Mouse (Mus musculus): ENCODE measurements around the gene Rprd2. TPM values are rescaled to one million over a fixed set of nuclear protein-coding genes. Genes with fewer than 3 reads are reported as not detected.

The Rprd2 gene
- polyA plus RNA-seq (2012; rRNA removed): 20.1 and 26.5 TPM in 2 replicates

- under 1% methylated on average over 60 of the region's 60 CpGs for WGBS
- TF ChIP-seq POLR2A (IDR thresholded peaks at IDR 0.05; ENCODE audit: control insufficient read depth, extremely low read depth, insufficient read depth, low read length, poor library complexity) (peak; percentile 44; the same call in 1 of the 2 replicates), CTCF (IDR thresholded peaks at IDR 0.05; ENCODE audit: borderline replicate concordance, control insufficient read depth, extremely low read depth, insufficient read depth, low read length, poor library complexity) (no peak)
- H3K27me3 ChIP-seq (ENCODE audit: control insufficient read depth, insufficient read depth, low read length): no peaks in the 10 kb centered on the region
- H3K4me1 ChIP-seq (replicated peaks; ENCODE audit: control insufficient read depth, insufficient read depth, low read length): peaks cover 2% of the 10 kb centered on the region; the same call in 1 of the 2 replicates
- H3K36me3 ChIP-seq (ENCODE audit: control insufficient read depth, insufficient read depth, low read length): no peaks in the 10 kb centered on the region
- peak within 1 kb of the TSS; percentile 87 for H3K27ac ChIP-seq (ENCODE audit: control insufficient read depth, insufficient read depth, low read length)
- peak; percentile 70 for DNase-seq
- H3K4me3 ChIP-seq (ENCODE audit: control insufficient read depth, insufficient read depth, low read length): peak within 1 kb of the TSS; percentile 80
Measured at GRCm38 (mm10) chr3:95818571-95819288, at the start of gene Rprd2. TSS of gene Rprd2 (minus strand) at chr3:95818863.

DNA sequence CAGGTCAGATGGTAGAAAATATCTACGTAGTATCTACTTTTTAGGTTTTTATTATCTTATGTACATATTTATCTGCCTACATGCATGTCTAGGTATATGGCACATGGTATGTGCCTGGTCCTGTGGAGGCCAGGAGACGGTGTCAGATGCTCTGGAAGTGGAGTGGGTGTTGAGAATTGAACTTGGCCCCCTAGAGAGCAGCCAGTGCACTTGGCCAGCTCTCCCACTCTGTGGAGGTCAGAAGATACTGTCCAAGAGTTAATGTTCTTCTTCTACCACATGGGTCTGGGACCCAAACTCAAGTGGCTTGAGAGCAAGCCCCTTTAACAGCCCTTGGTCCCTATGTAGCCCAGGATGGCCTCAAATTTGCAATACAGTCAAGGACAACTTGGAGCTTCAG, 48.7 kb upstream of the Rprd2 start:
- Histone ChIP-seq H3K36me3 (ENCODE audit: control insufficient read depth, insufficient read depth, low read length) (peaks cover 14% of the 10 kb centered on the region), H3K4me3 (ENCODE audit: control insufficient read depth, insufficient read depth, low read length) (no peak overlapping the region), H3K27ac (ENCODE audit: control insufficient read depth, insufficient read depth, low read length) (no peak overlapping the region), H3K27me3 (ENCODE audit: control insufficient read depth, insufficient read depth, low read length) (no peaks in the 10 kb centered on the region), H3K4me1 (replicated peaks; ENCODE audit: control insufficient read depth, insufficient read depth, low read length) (peaks cover 6% of the 10 kb centered on the region)
- 97% methylated on average over 2 of the region's 2 CpGs for WGBS
- DNase-seq: no peak
- TF ChIP-seq POLR2A (IDR thresholded peaks at IDR 0.05; ENCODE audit: control insufficient read depth, extremely low read depth, insufficient read depth, low read length, poor library complexity): no peak
- no peak for TF ChIP-seq CTCF (IDR thresholded peaks at IDR 0.05; ENCODE audit: borderline replicate concordance, control insufficient read depth, extremely low read depth, insufficient read depth, low read length, poor library complexity)

DNA sequence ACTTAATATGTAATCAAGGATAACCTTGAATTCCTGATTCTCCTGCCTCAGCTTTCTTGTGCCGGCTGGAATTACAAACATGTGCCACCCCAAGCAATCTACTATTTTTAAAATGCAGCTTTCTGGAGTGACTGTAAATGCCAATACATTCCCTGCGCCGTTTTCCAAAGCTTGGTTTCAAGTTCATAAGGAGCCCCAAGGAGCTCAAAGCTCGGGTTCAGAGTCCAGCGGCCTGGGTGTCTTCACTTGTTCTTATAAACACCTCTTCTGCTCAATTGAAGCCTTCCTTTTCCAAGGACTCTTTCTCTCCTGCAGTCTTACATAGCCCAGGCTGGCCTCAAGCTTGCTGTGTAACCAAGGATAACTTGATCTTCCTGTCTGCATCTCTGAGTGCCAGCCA, 47.4 kb upstream of the Rprd2 start:
- Histone ChIP-seq H3K27me3 (ENCODE audit: control insufficient read depth, insufficient read depth, low read length) (no peaks in the 10 kb centered on the region), H3K4me1 (replicated peaks; ENCODE audit: control insufficient read depth, insufficient read depth, low read length) (0 out of 2 replicates have a peak, but pooled peaks cover 3% of the 10 kb centered on the region), H3K36me3 (ENCODE audit: control insufficient read depth, insufficient read depth, low read length) (peaks cover 14% of the 10 kb centered on the region), H3K27ac (ENCODE audit: control insufficient read depth, insufficient read depth, low read length) (no peak overlapping the region), H3K4me3 (ENCODE audit: control insufficient read depth, insufficient read depth, low read length) (no peak overlapping the region)
- no peak for TF ChIP-seq CTCF (IDR thresholded peaks at IDR 0.05; ENCODE audit: borderline replicate concordance, control insufficient read depth, extremely low read depth, insufficient read depth, low read length, poor library complexity)
- no peak for TF ChIP-seq POLR2A (IDR thresholded peaks at IDR 0.05; ENCODE audit: control insufficient read depth, extremely low read depth, insufficient read depth, low read length, poor library complexity)
- no peak for DNase-seq
- 97% methylated on average over 5 of the region's 5 CpGs for WGBS

GRCm38 (mm10) chr3:95865571-95865970, 46.9 kb upstream of the Rprd2 start:
- no peak for DNase-seq
- H3K4me1 ChIP-seq (replicated peaks; ENCODE audit: control insufficient read depth, insufficient read depth, low read length): 0 out of 2 replicates have a peak, but pooled peaks cover 3% of the 10 kb centered on the region
- H3K36me3 ChIP-seq (ENCODE audit: control insufficient read depth, insufficient read depth, low read length): peaks cover 14% of the 10 kb centered on the region
- no peaks in the 10 kb centered on the region for H3K27me3 ChIP-seq (ENCODE audit: control insufficient read depth, insufficient read depth, low read length)
- TF ChIP-seq POLR2A (IDR thresholded peaks at IDR 0.05; ENCODE audit: control insufficient read depth, extremely low read depth, insufficient read depth, low read length, poor library complexity) (no peak), CTCF (IDR thresholded peaks at IDR 0.05; ENCODE audit: borderline replicate concordance, control insufficient read depth, extremely low read depth, insufficient read depth, low read length, poor library complexity) (no peak)
- WGBS: 97% methylated on average over 20 of the region's 20 CpGs
- H3K4me3 ChIP-seq (ENCODE audit: control insufficient read depth, insufficient read depth, low read length): no peak overlapping the region
- no peak overlapping the region for H3K27ac ChIP-seq (ENCODE audit: control insufficient read depth, insufficient read depth, low read length)

- H3K4me3 ChIP-seq (ENCODE audit: control insufficient read depth, insufficient read depth, low read length): no peak overlapping the region
- no peaks in the 10 kb centered on the region for H3K4me1 ChIP-seq (replicated peaks; ENCODE audit: control insufficient read depth, insufficient read depth, low read length)
- H3K27me3 ChIP-seq (ENCODE audit: control insufficient read depth, insufficient read depth, low read length): no peaks in the 10 kb centered on the region
- peaks cover 14% of the 10 kb centered on the region for H3K36me3 ChIP-seq (ENCODE audit: control insufficient read depth, insufficient read depth, low read length)
- no peak for TF ChIP-seq POLR2A (IDR thresholded peaks at IDR 0.05; ENCODE audit: control insufficient read depth, extremely low read depth, insufficient read depth, low read length, poor library complexity)
- TF ChIP-seq CTCF (IDR thresholded peaks at IDR 0.05; ENCODE audit: borderline replicate concordance, control insufficient read depth, extremely low read depth, insufficient read depth, low read length, poor library complexity): no peak
- no peak for DNase-seq
- 93% methylated on average over 5 of the region's 5 CpGs for WGBS
- no peak overlapping the region for H3K27ac ChIP-seq (ENCODE audit: control insufficient read depth, insufficient read depth, low read length)
Measured at GRCm38 (mm10) chr3:95865050-95865449, 46.4 kb upstream of the Rprd2 start.

DNA sequence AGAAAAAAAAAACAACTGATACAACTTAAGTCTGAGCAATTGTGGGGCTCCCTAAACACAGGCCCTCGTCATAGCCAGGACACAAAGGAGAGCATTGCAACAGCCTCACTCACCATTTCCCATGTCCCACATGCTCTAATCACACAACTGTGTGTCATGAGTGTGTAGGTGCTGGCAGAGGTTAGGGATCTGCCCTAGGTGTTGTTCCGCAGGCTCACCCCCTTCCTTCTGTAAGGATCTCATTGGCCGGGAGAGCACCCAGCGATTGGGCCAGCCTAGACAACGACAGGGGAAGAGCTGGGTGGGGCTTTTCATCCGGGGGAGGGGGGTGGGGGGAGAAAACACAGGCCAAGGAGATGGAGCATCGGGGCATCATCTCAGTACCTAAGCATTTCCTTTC, 44.9 kb upstream of the Rprd2 start:
- TF ChIP-seq CTCF (IDR thresholded peaks at IDR 0.05; ENCODE audit: borderline replicate concordance, control insufficient read depth, extremely low read depth, insufficient read depth, low read length, poor library complexity) (no peak), POLR2A (IDR thresholded peaks at IDR 0.05; ENCODE audit: control insufficient read depth, extremely low read depth, insufficient read depth, low read length, poor library complexity) (no peak)
- no peak for DNase-seq
- WGBS: 87% methylated on average over 7 of the region's 7 CpGs

More for the DNA sequence above, 44.9 kb upstream of the Rprd2 start:
- Histone ChIP-seq H3K27me3 (ENCODE audit: control insufficient read depth, insufficient read depth, low read length) (no peaks in the 10 kb centered on the region), H3K36me3 (ENCODE audit: control insufficient read depth, insufficient read depth, low read length) (peaks cover 10% of the 10 kb centered on the region), H3K27ac (ENCODE audit: control insufficient read depth, insufficient read depth, low read length) (no peak overlapping the region), H3K4me3 (ENCODE audit: control insufficient read depth, insufficient read depth, low read length) (no peak overlapping the region), H3K4me1 (replicated peaks; ENCODE audit: control insufficient read depth, insufficient read depth, low read length) (no peaks in the 10 kb centered on the region)

All from thymus, adult 2 months (tissue).